Mouse (Mus musculus) lung, postnatal 4 days (tissue): Measurements from ENCODE around the gene Hmgb3.
"Not testable (repeated sequence)": the region's sequence is repeated elsewhere in the genome, so short reads cannot be mapped to it uniquely, and the experiment has no call there.

Experiments used
- DNase-seq, 2 experiments: peaks; one replicate each; pipeline ENCODE4 v3.0.0; 2021

Gene Hmgb3

GRCm38 (mm10) chrX:71555415-71556114, at the start of gene Hmgb3:
Hmgb3 (plus strand) TSS chrX:71555918.
- DNase-seq: peak; percentile 86 to 91

DNA sequence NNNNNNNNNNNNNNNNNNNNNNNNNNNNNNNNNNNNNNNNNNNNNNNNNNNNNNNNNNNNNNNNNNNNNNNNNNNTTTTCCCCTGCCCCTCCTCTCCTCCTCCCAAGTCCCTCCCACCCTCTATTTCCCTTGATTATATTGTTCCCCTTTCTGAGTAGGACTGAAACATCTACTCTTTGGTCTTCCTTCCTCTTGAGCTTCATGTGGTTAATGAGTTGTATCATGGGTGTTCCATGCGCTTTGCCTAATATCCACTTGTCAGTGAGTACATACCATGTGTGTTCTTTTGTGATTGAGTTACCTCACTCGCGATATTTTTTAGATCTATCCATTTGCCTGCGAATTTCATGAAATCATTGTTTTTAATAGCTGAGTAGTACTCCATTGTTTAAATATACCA, 49.1 kb upstream of the Hmgb3 start:
- DNase-seq: not testable (repeated sequence)

GRCm38 (mm10) chrX:71519252-71519651, 36.5 kb upstream of the Hmgb3 start:
- DNase-seq: no peak

GRCm38 (mm10) chrX:71522889-71523288, 32.8 kb upstream of the Hmgb3 start:
- DNase-seq: no peak

DNA sequence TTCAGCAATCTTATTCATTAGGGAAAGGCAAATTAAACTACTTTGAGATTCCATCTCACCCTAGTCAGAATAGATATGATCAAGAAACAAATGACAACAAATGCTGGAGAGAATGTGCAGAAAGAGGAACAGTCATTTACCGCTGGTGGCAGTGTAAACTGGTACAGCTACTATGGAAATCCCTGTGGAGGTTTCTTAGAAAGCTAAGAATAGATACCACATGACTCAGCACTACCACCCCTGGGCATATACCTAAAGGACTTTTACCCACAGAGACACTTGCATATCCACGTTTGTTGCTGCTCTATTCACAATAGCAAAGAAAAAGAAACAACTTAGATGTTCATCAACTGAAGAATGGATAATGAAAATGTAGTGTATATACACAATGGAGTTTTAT, 31.4 kb upstream of the Hmgb3 start:
- no peak for DNase-seq

DNA sequence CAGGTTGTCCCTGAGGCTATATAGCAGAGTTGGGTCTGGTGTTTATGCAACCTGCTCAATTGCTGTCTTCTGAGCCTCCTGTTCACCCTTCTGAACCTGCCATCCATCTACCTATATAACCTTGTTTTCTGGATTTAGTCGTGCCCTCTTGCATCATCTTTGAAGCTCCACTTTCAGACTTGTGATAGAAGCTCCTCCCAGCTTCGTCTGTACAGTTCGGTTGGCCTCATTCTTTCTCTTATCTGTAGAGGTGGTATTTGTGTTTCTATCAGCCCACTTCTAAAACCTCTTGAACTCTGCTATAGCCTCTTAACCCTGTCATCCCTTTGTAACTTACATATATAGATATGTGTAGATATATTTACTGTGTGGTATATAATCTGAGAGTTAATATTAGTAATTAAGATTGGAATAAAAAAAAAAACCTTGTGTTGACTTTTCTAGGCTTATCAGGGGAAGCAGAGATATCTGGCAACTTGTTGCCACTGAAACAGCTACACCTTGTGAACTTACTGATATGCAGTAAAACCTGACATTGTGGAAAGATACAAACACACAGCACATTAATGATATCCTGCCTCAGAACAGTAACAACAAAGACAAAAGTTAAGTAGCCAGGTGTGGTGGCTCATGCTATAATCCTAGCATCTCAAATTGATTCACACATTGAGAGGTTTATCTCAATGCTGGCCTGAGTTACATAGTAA, 30.0 kb upstream of the Hmgb3 start:
- no peak for DNase-seq

- DNase-seq: no peak
These were observed 28.3 kb upstream of the Hmgb3 start for GRCm38 (mm10) chrX:71527461-71527860.

- DNase-seq: no peak
These were observed 27.6 kb upstream of the Hmgb3 start for GRCm38 (mm10) chrX:71528150-71528549.

GRCm38 (mm10) chrX:71528646-71529045, 27.1 kb upstream of the Hmgb3 start:
- DNase-seq: no peak

DNA sequence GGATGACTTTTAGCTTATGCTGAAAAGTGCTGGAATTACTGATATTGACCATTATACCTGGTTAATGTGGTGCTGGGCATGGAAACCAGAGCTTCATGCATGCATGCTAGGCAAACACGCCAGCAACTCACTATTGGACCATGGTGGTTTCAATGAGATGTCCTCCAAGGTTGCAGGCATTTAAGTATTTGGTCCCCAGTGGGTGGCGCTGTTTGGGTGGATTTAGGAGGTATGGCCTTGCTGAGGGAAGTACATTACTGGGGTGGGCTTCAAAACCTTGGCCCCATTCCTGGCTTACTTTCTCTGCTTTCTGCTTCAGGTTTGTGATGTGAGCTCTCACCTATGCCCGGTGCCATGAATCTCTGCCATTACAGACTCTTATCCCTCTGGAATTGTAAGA, 23.1 kb upstream of the Hmgb3 start:
- DNase-seq: no peak

DNA sequence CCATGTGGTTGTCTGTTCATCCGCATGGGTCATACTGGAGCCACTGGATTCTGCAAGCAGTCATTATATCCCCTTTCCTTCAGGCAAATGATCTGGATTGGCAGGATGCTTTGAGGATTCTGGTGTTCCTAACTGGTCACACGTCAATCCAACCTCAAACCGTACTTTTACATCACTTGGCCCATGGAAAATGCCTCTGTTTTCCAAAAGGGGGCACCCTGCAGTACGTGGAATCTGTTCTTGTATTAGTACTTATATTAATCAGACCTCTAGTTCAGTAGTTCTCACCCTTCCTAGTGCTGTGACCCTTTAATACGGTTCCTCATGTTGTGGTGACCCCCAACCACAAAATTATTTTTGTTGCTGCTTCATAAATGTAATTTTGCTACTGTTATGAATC, 21.6 kb upstream of the Hmgb3 start:
- no peak for DNase-seq

DNA sequence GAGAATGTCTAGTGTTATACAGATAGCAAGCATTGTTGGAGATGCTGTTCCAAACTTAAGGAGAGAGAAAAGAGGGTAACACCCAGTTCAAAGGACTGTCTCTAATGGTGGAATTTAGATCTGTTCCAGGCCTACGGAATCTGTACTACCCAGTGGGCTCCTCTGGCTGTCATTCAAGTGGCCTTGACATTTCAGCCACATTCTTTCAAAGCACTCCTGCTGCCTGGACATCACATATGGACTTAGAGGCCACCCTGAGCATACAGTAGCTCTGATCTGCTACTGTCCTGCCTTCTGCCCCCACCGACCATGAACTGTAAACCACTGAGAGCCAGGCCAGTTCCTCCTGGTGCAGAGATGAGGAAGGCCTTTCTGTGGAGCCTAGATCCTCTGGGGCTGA, 17.9 kb upstream of the Hmgb3 start:
- DNase-seq: no peak

DNA sequence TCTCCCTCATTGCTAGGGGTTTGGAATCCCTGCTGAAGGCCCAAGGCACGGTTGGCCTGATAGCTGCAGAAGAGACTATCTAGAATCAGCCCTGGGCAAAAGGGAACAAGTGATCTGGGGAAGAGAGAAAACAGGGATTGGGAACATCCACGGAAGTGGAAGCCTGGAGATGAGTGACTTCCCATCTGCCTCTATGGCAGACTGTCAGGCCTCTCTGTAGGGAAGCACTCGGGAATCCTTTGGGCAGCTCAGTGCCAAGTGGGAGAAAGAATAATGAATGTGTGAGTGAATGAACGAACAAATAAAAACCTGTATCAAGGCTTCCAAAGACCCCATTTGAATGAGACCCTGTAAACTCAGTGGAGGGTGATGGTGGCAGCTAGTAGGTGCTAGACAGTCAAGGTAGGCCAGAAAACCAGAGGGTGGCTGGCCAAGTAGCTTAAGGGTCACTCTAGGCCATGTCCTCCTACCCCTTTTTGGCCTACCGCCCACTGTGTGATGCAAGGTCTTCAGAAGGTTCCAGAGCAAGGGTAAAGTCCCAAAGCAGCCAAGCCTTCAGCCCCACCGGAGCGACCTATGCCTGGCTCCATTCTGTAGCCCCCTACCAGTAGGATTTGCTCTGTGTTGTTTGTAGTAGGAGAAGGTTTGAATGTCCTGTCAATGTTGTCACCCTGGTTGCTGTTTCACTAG, 14.8 kb upstream of the Hmgb3 start:
- DNase-seq: peak; percentile 23 to 37

DNA sequence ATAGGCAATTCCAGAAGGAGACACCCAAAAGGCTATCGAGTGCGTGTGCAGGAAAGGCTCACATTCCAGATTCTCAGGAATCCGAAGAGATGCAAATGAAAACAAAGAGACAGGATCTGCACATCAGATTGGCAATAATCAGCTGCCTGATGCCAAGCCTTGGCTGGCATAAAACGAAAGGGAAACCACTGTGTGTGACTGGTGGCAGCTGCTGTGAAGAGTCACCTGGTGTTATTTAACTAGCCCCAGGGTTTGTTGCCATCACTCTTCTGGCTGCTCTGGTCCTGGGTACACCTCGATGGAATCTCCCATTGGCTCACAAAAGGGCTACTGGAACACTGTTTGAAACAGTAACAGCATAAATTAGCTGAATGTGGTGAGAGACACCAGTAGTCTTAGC, 11.0 kb upstream of the Hmgb3 start:
- no peak for DNase-seq

- no peak for DNase-seq
These were observed 10.6 kb upstream of the Hmgb3 start for GRCm38 (mm10) chrX:71545163-71545562.

DNA sequence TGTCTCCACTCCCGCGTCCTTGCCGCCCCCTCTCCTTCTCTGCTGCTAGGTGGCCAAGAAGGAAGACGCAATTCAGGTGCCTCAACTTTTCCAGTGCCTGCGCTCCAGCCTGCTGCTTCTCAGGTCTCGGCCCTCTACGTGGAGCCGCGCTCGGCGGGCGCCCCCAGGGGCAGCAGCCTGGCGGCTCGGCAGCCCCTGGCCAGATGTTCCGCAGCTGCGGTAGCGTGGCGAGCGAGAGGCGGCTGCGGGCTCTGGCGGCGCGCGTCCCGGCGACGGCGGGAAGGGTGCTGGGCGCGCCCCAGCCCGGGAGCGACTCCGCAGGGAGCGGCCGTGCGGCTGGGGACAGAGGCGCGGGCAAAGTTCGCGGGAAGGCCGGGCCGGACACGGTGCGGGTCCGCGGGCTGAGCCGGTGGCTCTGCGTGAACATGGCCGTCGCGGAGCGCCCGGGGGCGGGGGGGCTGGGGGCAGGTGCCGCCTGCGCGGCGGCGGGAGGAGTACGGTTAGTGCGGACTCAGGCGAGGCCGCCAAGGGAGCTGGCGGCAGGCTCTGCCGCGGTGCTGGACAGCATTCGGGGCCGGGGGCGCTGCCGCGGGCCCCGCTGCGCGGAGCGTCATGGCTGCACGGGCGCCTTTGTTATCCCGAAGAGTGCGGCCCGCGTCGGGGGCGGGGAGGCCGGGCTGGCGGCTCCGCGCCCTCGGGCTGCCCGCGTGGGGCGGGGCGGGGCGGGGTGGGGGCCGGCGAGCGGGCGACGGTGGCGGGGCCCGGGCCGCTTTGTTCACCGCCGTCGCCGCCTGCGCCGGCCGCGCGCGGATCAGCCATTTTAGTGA, 610 bp downstream of the Hmgb3 start:
- DNase-seq: peak; percentile 18 to 46

DNA sequence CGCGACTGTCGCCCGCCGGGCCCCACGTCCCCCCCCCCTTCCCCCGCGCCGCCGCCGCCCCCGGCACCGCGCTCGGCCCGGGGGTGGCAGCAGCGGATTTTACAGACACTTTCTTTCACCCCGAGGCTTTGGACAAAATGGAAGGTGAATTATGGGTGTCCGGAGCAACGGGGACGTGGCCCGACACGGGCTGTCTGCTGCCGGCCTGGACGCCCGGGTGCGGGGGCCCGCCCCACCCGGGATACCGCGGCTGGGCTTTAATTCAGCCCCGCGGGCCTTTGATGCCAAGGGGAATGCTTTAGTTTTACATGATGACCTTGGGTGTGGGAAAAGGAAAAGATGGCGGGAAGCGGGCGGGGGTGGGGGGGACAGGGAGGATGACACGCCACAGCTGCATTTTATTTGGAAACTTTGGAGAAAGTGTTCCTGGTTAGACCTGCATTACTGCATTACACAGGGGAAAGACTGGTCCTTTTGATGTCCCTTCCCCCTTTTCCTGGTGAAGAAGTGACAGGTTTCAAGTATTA, 1.3 kb downstream of the Hmgb3 start:
- peak; percentile 10 to 23 for DNase-seq

- DNase-seq: no peak
These were observed 3.6 kb downstream of the Hmgb3 start for GRCm38 (mm10) chrX:71559336-71559735.

DNA sequence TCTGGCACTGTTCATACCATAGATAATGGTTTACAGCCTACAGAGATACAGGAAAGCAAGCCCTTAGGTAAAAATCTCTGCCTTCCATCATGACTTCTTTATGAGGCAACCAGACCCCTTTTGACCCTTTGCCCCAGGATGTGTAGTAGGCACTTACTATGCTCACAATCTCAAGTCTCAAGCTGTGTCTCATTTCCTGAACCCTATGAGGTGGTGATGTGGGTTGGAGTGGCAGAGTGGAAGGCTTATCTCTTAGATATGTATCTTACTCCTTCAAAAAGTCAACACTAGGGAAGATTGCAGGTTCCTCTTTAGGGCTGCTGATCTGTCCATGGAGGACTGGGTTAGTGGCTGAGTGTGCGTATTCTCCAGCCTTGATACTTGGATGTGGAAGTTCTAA, 5.1 kb downstream of the Hmgb3 start:
- DNase-seq: no peak

- DNase-seq: no peak
These were observed 17.6 kb downstream of the Hmgb3 start for GRCm38 (mm10) chrX:71573132-71573900.

DNA sequence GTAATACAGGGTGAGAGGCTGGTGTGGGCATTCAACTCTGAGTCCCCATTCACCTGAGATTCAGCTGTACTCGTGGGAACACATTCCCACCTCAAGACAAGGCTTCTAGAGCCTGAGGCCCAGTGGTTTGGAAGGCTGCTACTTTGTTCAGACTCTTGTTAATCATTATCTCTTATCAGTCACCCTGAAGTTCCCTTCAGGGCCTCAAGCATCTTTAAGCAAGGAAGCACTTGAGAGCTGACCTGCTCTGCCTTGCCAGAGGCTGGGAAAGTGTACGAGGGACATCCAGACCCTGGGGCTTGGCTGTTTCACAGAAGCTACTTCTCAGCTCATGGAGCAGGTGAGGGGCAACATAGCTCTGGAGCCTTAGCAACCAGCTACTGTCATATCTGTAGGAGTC, 19.8 kb downstream of the Hmgb3 start:
- DNase-seq: peak in 1 of 2 experiments; percentile 29

DNA sequence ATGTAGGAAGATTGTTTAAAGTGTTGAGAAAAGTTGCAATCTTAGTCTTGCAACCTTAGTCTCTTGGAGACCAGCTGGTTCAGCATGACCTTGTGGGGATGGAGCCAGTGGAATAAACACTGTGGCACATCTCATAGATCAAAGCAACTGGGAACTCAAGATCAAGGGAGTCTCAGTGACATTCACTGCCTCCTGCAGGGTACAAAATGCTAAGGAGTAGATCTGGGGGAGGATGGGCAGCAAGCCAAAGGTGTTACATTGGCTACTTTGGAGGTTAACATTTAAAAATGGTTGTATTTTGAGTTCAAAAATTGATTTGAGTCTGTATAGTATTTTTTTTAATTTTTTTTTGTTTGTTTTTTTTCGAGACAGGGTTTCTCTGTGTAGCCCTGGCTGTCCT, 33.5 kb downstream of the Hmgb3 start:
- DNase-seq: no peak
